Mouse (Mus musculus) hindbrain, embryonic 10.5 days (tissue): ENCODE data around the gene Atxn1. TPM values are rescaled to one million over a fixed set of nuclear protein-coding genes. Genes with fewer than 3 reads are reported as not detected.

Experiments used
- DNase-seq: peaks from one replicate; pipeline ENCODE4 v3.0.0-alpha.2; 2017; ENCODE audit warnings: low spot score
- H3K27ac ChIP-seq: fragments of 300-500 bp; sonication (generic); 2 replicates; pipeline ENCODE4 v1.5.1; 2016; ENCODE audit warnings: mild to moderate bottlenecking, moderate library complexity
- H3K27me3 ChIP-seq: fragments of 300-500 bp; sonication (generic); 2 replicates; pipeline ENCODE4 v1.6.1; 2016; ENCODE audit warnings: mild to moderate bottlenecking; ENCODE audit not compliant: poor library complexity, insufficient read depth, severe bottlenecking
- H3K36me3 ChIP-seq: fragments of 300-500 bp; sonication (generic); 2 replicates; pipeline ENCODE4 v1.6.1; 2016; ENCODE audit warnings: mild to moderate bottlenecking, moderate library complexity
- H3K4me1 ChIP-seq: fragments of 300-500 bp; sonication (generic); replicated peaks from 2 replicates; pipeline ENCODE4 v1.6.1; 2016; ENCODE audit warnings: mild to moderate bottlenecking
- H3K4me3 ChIP-seq: fragments of 300-500 bp; sonication (generic); 2 replicates; pipeline ENCODE4 v1.5.1; 2016; ENCODE audit warnings: mild to moderate bottlenecking, moderate library complexity
- H3K9me3 ChIP-seq: fragments of 300-500 bp; sonication (generic); 2 replicates; pipeline ENCODE4 v1.6.1; 2016; ENCODE audit warnings: mild to moderate bottlenecking, moderate library complexity
- WGBS: fragments of 180-500 bp; shearing (Covaris S2); methylation state at CpG from one replicate; pipeline ENCODE4 v1.1.7; 2016; 5-methylcytosine and 5-hydroxymethylcytosine counted together
- polyA plus RNA-seq: library from polyadenylated mRNA; unstranded; fragments of >200 nt; fragmentation: Nextera tagmentation; extraction: Ambion mirVana; gene quantifications from 2 replicates; pipeline ENCODE4 v1.2.1, GENCODE M21; 2016

Gene Atxn1
- polyA plus RNA-seq, 1 experiment from 2014 or later = 2.4 TPM

DNA sequence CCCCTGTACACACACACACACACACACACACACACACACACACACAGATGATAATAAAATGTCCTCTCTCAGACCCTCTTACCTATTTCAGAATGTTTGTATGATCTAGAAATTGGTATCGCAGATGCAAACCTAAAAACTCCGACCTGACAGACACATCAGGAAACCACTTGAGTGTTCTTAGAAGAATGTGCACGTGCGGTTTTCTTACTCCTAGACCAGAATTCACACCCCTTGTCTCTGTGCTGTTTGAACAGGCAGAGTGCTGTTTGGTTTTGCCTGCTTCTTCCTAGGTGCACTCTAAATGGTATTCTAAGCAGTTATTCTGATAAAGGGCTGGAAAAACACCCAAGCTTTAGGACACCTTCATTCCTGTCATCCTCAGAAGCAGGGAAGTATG is 271.7 kb downstream of the Atxn1 start:
- Histone ChIP-seq H3K4me3 (no peak overlapping the region), H3K36me3 (no peaks in the 10 kb centered on the region), H3K9me3 (no peaks in the 10 kb centered on the region; the same call in 1 of the 2 replicates), H3K27me3 (no peaks in the 10 kb centered on the region), H3K27ac (0 out of 2 replicates have a peak overlapping the region, but pooled peaks have one; percentile 26), H3K4me1 (peaks cover 22% of the 10 kb centered on the region)
- no peak for DNase-seq
- 91% methylated on average over 4 of the region's 4 CpGs for WGBS

DNA sequence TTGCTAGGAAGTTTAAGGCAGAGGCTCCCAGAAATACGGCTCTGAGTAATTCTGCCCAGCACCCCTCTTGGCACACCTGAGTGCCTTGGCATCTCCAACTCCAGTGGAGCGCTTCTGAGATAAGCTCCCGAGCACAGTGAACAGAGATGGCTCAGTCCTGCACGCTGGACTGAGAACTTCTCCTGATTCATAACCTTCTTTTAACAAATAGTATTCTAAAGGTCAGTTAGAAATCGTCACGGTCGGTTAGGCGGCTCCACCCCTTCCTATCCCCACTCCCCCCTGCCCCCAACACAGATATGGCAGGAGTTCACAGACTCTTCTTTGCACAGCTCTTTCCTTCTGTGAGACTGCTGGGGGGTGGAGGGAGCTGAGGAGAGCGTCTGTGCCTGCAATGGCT is 272.4 kb downstream of the Atxn1 start:
- WGBS = 56% methylated on average over 9 of the region's 9 CpGs
- H3K4me3 ChIP-seq = no peak overlapping the region
- no peaks in the 10 kb centered on the region for H3K36me3 ChIP-seq
- H3K27me3 ChIP-seq = no peaks in the 10 kb centered on the region
- H3K27ac ChIP-seq = peak overlapping the region; percentile 56; the same call in 1 of the 2 replicates
- peaks cover 22% of the 10 kb centered on the region for H3K4me1 ChIP-seq
- DNase-seq = no peak
- H3K9me3 ChIP-seq = no peaks in the 10 kb centered on the region; the same call in 1 of the 2 replicates

- Histone ChIP-seq H3K36me3 (no peaks in the 10 kb centered on the region), H3K4me1 (peaks cover 28% of the 10 kb centered on the region), H3K27me3 (no peaks in the 10 kb centered on the region), H3K4me3 (no peak overlapping the region), H3K27ac (no peak overlapping the region), H3K9me3 (no peaks in the 10 kb centered on the region)
- DNase-seq = no peak
- 87% methylated on average over 1 of the region's 1 CpGs for WGBS
These were observed 274.4 kb downstream of the Atxn1 start for GRCm38 (mm10) chr13:45690426-45690825.

GRCm38 (mm10) chr13:45688864-45689263 is 275.9 kb downstream of the Atxn1 start:
- peaks cover 31% of the 10 kb centered on the region for H3K4me1 ChIP-seq
- no peak overlapping the region for H3K27ac ChIP-seq
- DNase-seq = no peak
- H3K4me3 ChIP-seq = no peak overlapping the region
- H3K9me3 ChIP-seq = no peaks in the 10 kb centered on the region
- no peaks in the 10 kb centered on the region for H3K36me3 ChIP-seq
- WGBS = 71% methylated on average over 2 of the region's 2 CpGs
- no peaks in the 10 kb centered on the region for H3K27me3 ChIP-seq

DNA sequence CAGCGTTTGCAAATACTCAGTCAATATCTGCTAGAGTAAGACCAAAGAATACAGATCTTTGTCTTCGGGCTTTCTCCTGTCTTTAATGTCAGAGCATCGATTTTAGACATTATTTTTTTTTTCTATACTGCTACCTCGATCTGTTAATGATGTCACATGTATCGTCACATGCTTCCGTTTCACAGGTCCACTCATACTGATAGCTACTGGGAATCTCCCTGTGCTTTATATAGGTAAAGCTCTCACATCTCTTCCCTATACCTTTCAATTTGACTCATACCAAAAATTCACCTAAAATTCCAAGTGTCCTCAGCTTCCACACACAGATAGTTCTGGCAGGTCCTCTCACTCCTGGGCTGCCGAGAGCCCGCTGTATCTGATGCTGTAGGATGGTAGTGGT is 277.2 kb downstream of the Atxn1 start:
- Histone ChIP-seq H3K36me3 (no peaks in the 10 kb centered on the region), H3K9me3 (no peaks in the 10 kb centered on the region), H3K27me3 (no peaks in the 10 kb centered on the region), H3K4me3 (no peak overlapping the region), H3K4me1 (peaks cover 20% of the 10 kb centered on the region), H3K27ac (no peak overlapping the region)
- 90% methylated on average over 8 of the region's 8 CpGs for WGBS
- no peak for DNase-seq

GRCm38 (mm10) chr13:45686309-45686582 is 278.6 kb downstream of the Atxn1 start:
- WGBS = 59% methylated on average over 3 of the region's 3 CpGs
- H3K4me1 ChIP-seq = peaks cover 14% of the 10 kb centered on the region; the same call in 1 of the 2 replicates
- H3K36me3 ChIP-seq = no peaks in the 10 kb centered on the region
- no peak overlapping the region for H3K27ac ChIP-seq
- H3K27me3 ChIP-seq = no peaks in the 10 kb centered on the region
- DNase-seq = no peak
- H3K9me3 ChIP-seq = no peaks in the 10 kb centered on the region
- no peak overlapping the region for H3K4me3 ChIP-seq

GRCm38 (mm10) chr13:45685575-45686308 is 279.1 kb downstream of the Atxn1 start:
- peaks cover 14% of the 10 kb centered on the region; the same call in 1 of the 2 replicates for H3K4me1 ChIP-seq
- WGBS = 86% methylated on average over 7 of the region's 7 CpGs
- H3K27ac ChIP-seq = no peak overlapping the region
- H3K36me3 ChIP-seq = no peaks in the 10 kb centered on the region
- H3K9me3 ChIP-seq = no peaks in the 10 kb centered on the region
- H3K27me3 ChIP-seq = no peaks in the 10 kb centered on the region
- no peak overlapping the region for H3K4me3 ChIP-seq
- no peak for DNase-seq

DNA sequence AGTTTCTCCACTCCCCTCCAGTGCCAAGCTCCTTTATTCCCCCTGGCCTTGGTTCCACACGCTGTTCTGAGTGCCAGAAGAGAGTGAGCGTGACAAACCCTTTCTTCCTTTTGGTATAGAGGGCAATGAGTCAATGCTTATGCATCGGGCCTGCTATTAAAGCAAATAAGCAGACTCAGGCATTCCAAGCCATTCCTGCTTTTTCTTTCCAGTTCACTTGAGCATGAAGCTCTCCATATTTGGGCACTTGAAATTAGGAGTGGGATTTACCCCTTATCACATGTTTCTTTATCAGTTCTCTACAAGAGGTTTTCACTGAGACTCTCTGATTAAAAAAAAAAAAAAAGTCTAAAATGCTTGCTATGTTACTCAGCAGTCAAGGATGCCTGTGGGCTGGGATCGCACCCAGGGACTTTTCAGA is 279.9 kb downstream of the Atxn1 start:
- no peaks in the 10 kb centered on the region for H3K9me3 ChIP-seq
- no peaks in the 10 kb centered on the region for H3K36me3 ChIP-seq
- H3K27me3 ChIP-seq = no peaks in the 10 kb centered on the region
- WGBS = 66% methylated on average over 4 of the region's 4 CpGs
- no peak overlapping the region for H3K4me3 ChIP-seq
- no peak for DNase-seq
- H3K27ac ChIP-seq = no peak overlapping the region
- H3K4me1 ChIP-seq = peaks cover 9% of the 10 kb centered on the region; the same call in 1 of the 2 replicates

GRCm38 (mm10) chr13:45683991-45684390 is 280.8 kb downstream of the Atxn1 start:
- 77% methylated on average over 3 of the region's 3 CpGs for WGBS
- H3K4me3 ChIP-seq = no peak overlapping the region
- DNase-seq = no peak
- H3K4me1 ChIP-seq = peaks cover 9% of the 10 kb centered on the region; the same call in 1 of the 2 replicates
- H3K27me3 ChIP-seq = no peaks in the 10 kb centered on the region
- H3K36me3 ChIP-seq = no peaks in the 10 kb centered on the region
- no peak overlapping the region for H3K27ac ChIP-seq
- H3K9me3 ChIP-seq = no peaks in the 10 kb centered on the region

- H3K36me3 ChIP-seq = no peaks in the 10 kb centered on the region
- 90% methylated on average over 5 of the region's 5 CpGs for WGBS
- H3K4me3 ChIP-seq = no peak overlapping the region
- H3K9me3 ChIP-seq = no peaks in the 10 kb centered on the region
- no peaks in the 10 kb centered on the region for H3K27me3 ChIP-seq
- H3K27ac ChIP-seq = no peak overlapping the region
- H3K4me1 ChIP-seq = peaks cover 8% of the 10 kb centered on the region; the same call in 1 of the 2 replicates
- no peak for DNase-seq
These were observed 283.6 kb downstream of the Atxn1 start for GRCm38 (mm10) chr13:45681196-45681595.

DNA sequence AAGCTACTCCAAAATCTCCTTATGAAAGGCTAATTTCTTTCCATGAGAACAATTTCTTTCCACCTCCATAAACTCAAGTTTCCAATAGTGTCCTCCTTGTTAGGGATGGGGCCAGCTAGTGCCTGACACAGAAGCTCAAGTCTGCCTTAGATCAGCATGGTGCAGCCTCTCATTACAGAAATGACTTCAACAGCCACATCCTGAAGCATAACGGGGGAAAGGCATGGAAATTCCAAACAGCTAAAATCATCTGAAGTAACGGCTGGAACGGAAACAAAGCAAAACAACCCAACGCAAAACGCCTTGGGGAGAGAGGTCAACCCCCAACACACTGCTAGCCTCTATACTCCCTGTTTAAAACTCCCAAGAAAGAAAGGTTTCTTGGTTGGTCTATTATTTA is 284.2 kb downstream of the Atxn1 start:
- Histone ChIP-seq H3K4me1 (0 out of 2 replicates have a peak, but pooled peaks cover 3% of the 10 kb centered on the region), H3K9me3 (no peaks in the 10 kb centered on the region), H3K4me3 (no peak overlapping the region), H3K36me3 (no peaks in the 10 kb centered on the region), H3K27ac (no peak overlapping the region), H3K27me3 (no peaks in the 10 kb centered on the region)
- no peak for DNase-seq
- WGBS = 87% methylated on average over 5 of the region's 5 CpGs

GRCm38 (mm10) chr13:45679096-45679495 is 285.7 kb downstream of the Atxn1 start:
- H3K27ac ChIP-seq = no peak overlapping the region
- no peak for DNase-seq
- no peaks in the 10 kb centered on the region for H3K36me3 ChIP-seq
- no peaks in the 10 kb centered on the region for H3K9me3 ChIP-seq
- H3K27me3 ChIP-seq = no peaks in the 10 kb centered on the region
- no peak overlapping the region for H3K4me3 ChIP-seq
- WGBS = 91% methylated on average over 1 of the region's 1 CpGs
- H3K4me1 ChIP-seq = no peaks in the 10 kb centered on the region

GRCm38 (mm10) chr13:45672628-45673027 is 292.2 kb downstream of the Atxn1 start:
- Histone ChIP-seq H3K4me1 (no peaks in the 10 kb centered on the region), H3K36me3 (no peaks in the 10 kb centered on the region), H3K27ac (no peak overlapping the region), H3K9me3 (no peaks in the 10 kb centered on the region), H3K4me3 (no peak overlapping the region), H3K27me3 (no peaks in the 10 kb centered on the region)
- WGBS = 43% methylated on average over 2 of the region's 2 CpGs
- DNase-seq = no peak

DNA sequence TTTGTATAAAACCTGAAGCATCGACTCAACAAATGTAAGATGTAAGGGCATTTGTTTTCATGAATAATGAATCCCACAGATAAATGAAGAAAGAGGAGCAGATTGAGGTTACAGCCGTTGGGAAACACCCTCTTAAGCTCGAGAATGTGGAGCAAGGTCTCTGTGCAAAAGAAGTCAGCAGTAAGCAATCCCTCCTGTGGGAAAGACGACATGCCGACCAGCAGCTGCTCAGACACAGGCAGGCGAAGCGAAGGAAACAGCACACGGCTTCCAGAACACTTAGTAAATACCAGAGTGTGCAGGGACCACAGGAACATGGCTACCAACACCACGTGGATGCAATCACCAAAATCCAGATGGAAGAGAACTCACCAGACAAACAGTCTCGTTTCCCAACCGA is 294.8 kb downstream of the Atxn1 start:
- Histone ChIP-seq H3K9me3 (no peaks in the 10 kb centered on the region), H3K27me3 (no peaks in the 10 kb centered on the region), H3K27ac (no peak overlapping the region), H3K36me3 (no peaks in the 10 kb centered on the region), H3K4me1 (no peaks in the 10 kb centered on the region), H3K4me3 (no peak overlapping the region)
- WGBS = 86% methylated on average over 11 of the region's 11 CpGs
- no peak for DNase-seq
